Mouse (Mus musculus) C2C12 (cell line): ENCODE measurements around the gene Palld. TPM values are rescaled to one million over a fixed set of nuclear protein-coding genes. Genes with fewer than 3 reads are reported as not detected.
A peak's percentile ranks its signal among the peaks of the same experiment; 100 is the strongest.

Experiments used
- H3K27me3 ChIP-seq: one replicate; pipeline ENCODE4 v1.6.1; 2011; ENCODE audit not compliant: control insufficient read depth, insufficient read depth, insufficient read length
- H3K36me3 ChIP-seq: one replicate; pipeline ENCODE4 v1.6.1; 2011; ENCODE audit not compliant: control insufficient read depth, insufficient read depth
- H3K4me3 ChIP-seq: one replicate; pipeline ENCODE4 v1.5.1; 2011; ENCODE audit warnings: mild to moderate bottlenecking, control low read depth; ENCODE audit not compliant: poor library complexity, insufficient read depth, severe bottlenecking
- H3K79me2 ChIP-seq: one replicate; pipeline ENCODE4 v1.6.1; 2011; ENCODE audit not compliant: control insufficient read depth, insufficient read depth
- H3K79me3 ChIP-seq: one replicate; pipeline ENCODE4 v1.6.1; 2011; ENCODE audit warnings: low read depth, control low read depth
- H3ac ChIP-seq: one replicate; pipeline ENCODE3; 2011; ENCODE audit warnings: low read depth; ENCODE audit not compliant: control insufficient read depth, insufficient read length
- CEBPB ChIP-seq: IDR thresholded peaks from one replicate; pipeline ENCODE4 v1.6.1; 2011; ENCODE audit warnings: low read depth, mild to moderate bottlenecking, control low read depth, moderate library complexity
- CTCF ChIP-seq: IDR thresholded peaks from one replicate; pipeline ENCODE4 v1.5.1; 2011; ENCODE audit not compliant: control insufficient read depth, insufficient read depth, insufficient read length
- FOSL1 ChIP-seq: IDR thresholded peaks from one replicate; pipeline ENCODE4 v1.8.0; 2011; ENCODE audit warnings: mild to moderate bottlenecking, low read length; ENCODE audit not compliant: poor library complexity, insufficient read depth, severe bottlenecking
- MAX ChIP-seq: IDR thresholded peaks from one replicate; pipeline ENCODE4 v1.6.1; 2011; ENCODE audit warnings: mild to moderate bottlenecking, control low read depth
- MYOD1 ChIP-seq: IDR thresholded peaks from one replicate; pipeline ENCODE4 v1.6.1; 2011; ENCODE audit warnings: low read depth; ENCODE audit not compliant: control insufficient read depth, insufficient read length
- MYOG ChIP-seq: IDR thresholded peaks from one replicate; pipeline ENCODE4 v1.6.1; 2011; ENCODE audit not compliant: control insufficient read depth, insufficient read length; ENCODE audit errors: extremely low read depth
- USF1 ChIP-seq: IDR thresholded peaks from one replicate; pipeline ENCODE4 v1.6.1; 2011; ENCODE audit warnings: low read depth, mild to moderate bottlenecking, control low read depth, moderate library complexity
- polyA plus RNA-seq: library from polyadenylated mRNA; unstranded; fragments of >200 nt; fragmentation: generic; extraction: Trizol; gene quantifications from one replicate; pipeline ENCODE4 v1.2.1, GENCODE M21; 2012; ENCODE audit warnings: missing spikeins

Gene Palld
- polyA plus RNA-seq, 1 experiment: 79.5 TPM

- no peak overlapping the region for H3ac ChIP-seq
- no peaks in the 10 kb centered on the region for H3K27me3 ChIP-seq
- peaks cover 22% of the 10 kb centered on the region for H3K79me3 ChIP-seq
- TF ChIP-seq MAX (peak; percentile 59), MYOD1 (peak; percentile 95), USF1 (no peak), CTCF (no peak), FOSL1 (no peak), CEBPB (peak; percentile 62), MYOG (no peak)
- peaks cover 59% of the 10 kb centered on the region for H3K79me2 ChIP-seq
- peak overlapping the region; percentile 12 for H3K4me3 ChIP-seq
- peaks cover 22% of the 10 kb centered on the region for H3K36me3 ChIP-seq
Measured at GRCm38 (mm10) chr8:61756971-61757965, 145.2 kb downstream of the Palld start.

GRCm38 (mm10) chr8:61755186-61755585 lies 147.3 kb downstream of the Palld start:
- Histone ChIP-seq H3K4me3 (no peak overlapping the region), H3K79me2 (peaks cover 76% of the 10 kb centered on the region), H3K36me3 (peaks cover 27% of the 10 kb centered on the region), H3K79me3 (peaks cover 23% of the 10 kb centered on the region), H3ac (no peak overlapping the region), H3K27me3 (no peaks in the 10 kb centered on the region)
- TF ChIP-seq MYOG (no peak), USF1 (no peak), FOSL1 (peak; percentile 17)

GRCm38 (mm10) chr8:61747070-61747469 lies 155.4 kb downstream of the Palld start:
- peaks cover 8% of the 10 kb centered on the region for H3K36me3 ChIP-seq
- H3K79me3 ChIP-seq: peaks cover 26% of the 10 kb centered on the region
- H3K79me2 ChIP-seq: peaks cover 84% of the 10 kb centered on the region
- no peak overlapping the region for H3K4me3 ChIP-seq
- no peak overlapping the region for H3ac ChIP-seq
- no peaks in the 10 kb centered on the region for H3K27me3 ChIP-seq
- TF ChIP-seq MYOG (no peak), MYOD1 (no peak), FOSL1 (no peak), CEBPB (no peak), MAX (no peak), USF1 (no peak)

GRCm38 (mm10) chr8:61745181-61745980 lies 157.1 kb downstream of the Palld start:
- Histone ChIP-seq H3K79me3 (peaks cover 26% of the 10 kb centered on the region), H3K27me3 (no peaks in the 10 kb centered on the region)

GRCm38 (mm10) chr8:61743764-61744562 lies 158.5 kb downstream of the Palld start:
- Histone ChIP-seq H3K36me3 (peaks cover 6% of the 10 kb centered on the region), H3ac (no peak overlapping the region), H3K79me2 (peaks cover 56% of the 10 kb centered on the region), H3K27me3 (no peaks in the 10 kb centered on the region), H3K4me3 (no peak overlapping the region), H3K79me3 (peaks cover 21% of the 10 kb centered on the region)
- TF ChIP-seq CTCF: no peak
- TF ChIP-seq USF1: no peak
- TF ChIP-seq MAX: no peak

More at GRCm38 (mm10) chr8:61745181-61745980, 157.1 kb downstream of the Palld start:
- TF ChIP-seq CTCF: no peak
- no peak for TF ChIP-seq FOSL1
- no peak for TF ChIP-seq MYOG
- no peak for TF ChIP-seq USF1
- TF ChIP-seq CEBPB: no peak
- no peak for TF ChIP-seq MYOD1
- TF ChIP-seq MAX: no peak
- peaks cover 6% of the 10 kb centered on the region for H3K36me3 ChIP-seq
- H3K4me3 ChIP-seq: no peak overlapping the region
- H3ac ChIP-seq: no peak overlapping the region
- H3K79me2 ChIP-seq: peaks cover 70% of the 10 kb centered on the region
